Mouse (Mus musculus): ENCODE results near the gene Tas1r3. TPM values are rescaled to one million over a fixed set of nuclear protein-coding genes. Genes with fewer than 3 reads are reported as not detected.

The Tas1r3 gene
- polyA plus RNA-seq, 1 experiment from 2014 or later = 0.61 TPM

DNA sequence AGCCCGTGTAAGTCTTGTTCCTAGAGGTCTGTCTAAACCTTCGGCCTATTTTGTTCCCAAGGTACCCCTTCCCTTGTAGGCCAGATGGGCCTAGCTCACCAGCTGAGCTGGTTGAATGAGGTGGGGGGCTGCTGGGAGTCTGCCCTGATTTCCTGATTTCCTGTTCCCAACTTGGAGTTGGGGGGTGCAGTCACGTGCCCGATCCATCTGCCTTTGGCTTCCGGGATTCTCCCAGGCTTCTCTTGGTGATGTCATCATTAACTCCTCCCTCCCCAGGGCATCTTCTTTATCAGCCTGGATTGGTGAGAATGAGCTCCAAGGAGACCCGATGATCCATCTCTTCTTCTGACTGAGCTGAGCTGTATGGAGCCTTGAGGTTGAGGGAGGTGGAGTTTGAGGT, 32.1 kb upstream of the Tas1r3 start:
- Histone ChIP-seq H3K9ac (0 out of 2 replicates have a peak overlapping the region, but pooled peaks have one; percentile 98), H3K4me1 (peaks cover 39% of the 10 kb centered on the region), H3K27ac (peak overlapping the region; percentile 26; the same call in 1 of the 2 replicates), H3K36me3 (replicated peaks) (peaks cover 29% of the 10 kb centered on the region), H3K9me3 (no peaks in the 10 kb centered on the region), H3K27me3 (replicated peaks) (no peaks in the 10 kb centered on the region), H3K4me3 (peak overlapping the region; percentile 98), H3K4me2 (peak overlapping the region; percentile 97)
- WGBS = 27% methylated on average over 6 of the region's 6 CpGs
- no peak for ATAC-seq (replicated peaks)

DNA sequence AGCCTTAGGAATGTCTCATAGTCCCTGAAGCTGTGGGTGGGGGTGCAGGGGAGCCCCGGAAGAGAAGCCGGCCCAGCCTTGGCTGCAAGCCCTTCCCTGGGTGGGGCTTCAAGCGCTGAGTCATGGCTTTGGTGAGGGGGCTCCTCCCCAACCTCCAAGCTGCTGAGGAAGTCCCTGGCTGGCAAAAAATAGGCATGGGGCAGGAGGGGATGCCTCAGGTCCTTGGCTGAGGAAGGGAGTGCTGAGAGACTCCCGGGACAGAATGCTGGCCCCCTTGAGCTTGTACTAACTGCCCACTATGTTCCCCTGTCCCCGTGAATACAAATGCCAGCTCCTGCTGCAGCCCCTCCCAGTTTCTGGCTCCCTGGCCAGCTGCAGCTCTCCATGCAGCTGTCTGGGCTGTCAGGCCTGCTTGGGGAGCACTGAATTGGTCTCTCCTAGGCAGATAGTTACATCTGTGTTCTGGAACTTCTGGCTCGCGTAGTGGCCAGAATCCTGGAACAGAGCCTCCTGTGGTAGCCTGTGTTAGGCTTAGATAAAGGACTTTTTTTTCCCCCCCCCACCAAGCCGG, 31.2 kb upstream of the Tas1r3 start:
- no peak for ATAC-seq (replicated peaks)
- Histone ChIP-seq H3K36me3 (replicated peaks) (peaks cover 20% of the 10 kb centered on the region), H3K9ac (peak overlapping the region; percentile 98; the same call in 1 of the 2 replicates), H3K27ac (0 out of 2 replicates have a peak overlapping the region, but pooled peaks have one; percentile 26), H3K27me3 (replicated peaks) (no peaks in the 10 kb centered on the region), H3K4me2 (peak overlapping the region; percentile 97), H3K9me3 (no peaks in the 10 kb centered on the region), H3K4me3 (peak overlapping the region; percentile 98), H3K4me1 (peaks cover 43% of the 10 kb centered on the region)
- 40% methylated on average over 8 of the region's 8 CpGs for WGBS

DNA sequence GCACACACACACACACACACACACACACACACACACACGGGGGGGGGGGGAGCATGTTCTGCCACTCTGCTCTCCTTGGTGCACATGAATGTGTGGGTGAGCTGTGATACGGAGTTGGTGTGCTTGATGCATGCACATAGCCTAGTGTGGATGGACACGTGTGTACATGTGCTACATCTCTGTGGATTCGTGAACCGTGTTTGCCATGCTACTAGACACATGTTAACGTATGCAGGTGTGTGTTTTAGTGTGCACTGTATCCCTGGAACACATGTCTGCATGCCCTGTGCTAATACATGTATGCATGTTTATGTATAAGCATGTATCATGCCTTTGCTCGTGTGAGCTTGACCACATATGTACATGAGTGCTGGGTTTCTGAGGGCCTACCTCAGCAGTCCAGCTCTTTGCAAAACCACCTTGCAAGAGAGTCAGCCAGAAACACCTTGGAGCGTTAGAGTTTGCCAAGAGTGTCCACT, 30.1 kb upstream of the Tas1r3 start:
- Histone ChIP-seq H3K4me3 (peak overlapping the region; percentile 98), H3K4me1 (peaks cover 43% of the 10 kb centered on the region), H3K9ac (peak overlapping the region; percentile 98), H3K9me3 (no peaks in the 10 kb centered on the region), H3K4me2 (peak overlapping the region; percentile 97), H3K27ac (no peak overlapping the region), H3K36me3 (replicated peaks) (peaks cover 20% of the 10 kb centered on the region), H3K27me3 (replicated peaks) (no peaks in the 10 kb centered on the region)
- no peak for ATAC-seq (replicated peaks)
- WGBS = 62% methylated on average over 8 of the region's 8 CpGs

DNA sequence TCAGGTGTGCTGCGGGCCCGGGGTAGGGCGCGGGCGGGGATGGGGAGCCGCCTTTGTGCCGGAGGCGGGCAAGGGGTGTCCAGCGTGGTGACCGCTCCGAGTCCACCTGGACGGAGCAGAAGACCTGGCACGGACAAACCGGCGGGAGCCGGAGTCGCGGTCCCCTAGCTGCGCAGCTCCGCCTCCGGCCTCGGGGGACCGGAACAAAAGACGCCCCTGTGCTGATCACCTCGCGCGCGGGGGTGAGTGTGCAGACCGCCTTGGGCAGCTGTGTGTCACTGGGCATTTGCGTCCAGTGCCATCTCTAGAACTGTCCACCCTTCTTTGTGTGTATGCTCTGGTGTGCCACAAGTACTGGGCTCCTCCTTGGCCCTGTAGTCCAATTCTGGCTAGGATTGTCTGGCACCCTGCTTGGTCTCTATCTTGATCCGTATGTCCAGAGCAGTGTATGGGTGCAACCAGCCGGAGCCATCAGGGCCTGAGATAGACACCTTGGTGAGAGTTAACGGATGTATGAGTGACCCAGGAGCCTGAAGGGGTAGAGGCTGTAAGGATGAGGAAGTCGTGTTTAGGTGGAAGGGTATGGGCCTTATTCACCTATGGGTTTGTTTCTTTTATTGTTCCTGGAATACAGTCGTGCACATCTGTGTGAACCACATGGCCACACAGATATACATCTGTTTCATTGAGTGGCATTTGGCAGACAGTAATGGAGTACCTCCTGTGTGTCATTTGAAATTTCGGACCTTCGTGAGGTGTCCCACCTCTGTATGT, 29.5 kb upstream of the Tas1r3 start:
- Histone ChIP-seq H3K4me3 (peak overlapping the region; percentile 98), H3K9ac (peak overlapping the region; percentile 98), H3K36me3 (replicated peaks) (peaks cover 23% of the 10 kb centered on the region), H3K9me3 (no peaks in the 10 kb centered on the region), H3K4me1 (peaks cover 43% of the 10 kb centered on the region), H3K4me2 (peak overlapping the region; percentile 97), H3K27me3 (replicated peaks) (no peaks in the 10 kb centered on the region), H3K27ac (peak overlapping the region; percentile 100)
- 5% methylated on average over 37 of the region's 37 CpGs for WGBS
- peak; percentile 53 for ATAC-seq (replicated peaks)

DNA sequence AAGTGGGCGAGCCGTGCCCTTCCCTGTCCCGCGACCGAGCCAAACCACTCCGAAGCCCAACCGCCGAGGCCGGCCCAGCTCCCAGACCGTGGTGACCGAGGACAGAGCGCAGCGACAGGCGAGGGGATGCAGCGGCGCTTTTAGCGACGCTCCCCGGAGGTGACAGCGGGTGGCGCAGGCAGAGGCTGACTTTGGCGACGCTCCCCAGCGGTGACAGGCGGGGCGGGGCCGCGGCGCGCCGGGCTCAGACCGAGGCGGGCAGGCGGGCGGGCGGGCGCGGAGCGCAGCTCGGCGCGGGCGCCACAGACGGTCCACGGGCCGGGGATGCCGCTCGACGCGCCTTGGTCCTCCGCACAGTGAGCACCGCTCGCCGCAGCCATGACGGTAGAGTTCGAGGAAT, 28.9 kb upstream of the Tas1r3 start:
- peak overlapping the region; percentile 98 for H3K4me3 ChIP-seq
- WGBS = under 1% methylated on average over 56 of the region's 56 CpGs
- H3K9ac ChIP-seq = peak overlapping the region; percentile 98
- peaks cover 43% of the 10 kb centered on the region for H3K4me1 ChIP-seq
- no peaks in the 10 kb centered on the region for H3K9me3 ChIP-seq
- peak overlapping the region; percentile 100 for H3K27ac ChIP-seq
- H3K27me3 ChIP-seq (replicated peaks) = no peaks in the 10 kb centered on the region
- ATAC-seq (replicated peaks) = peak; percentile 93
- peaks cover 28% of the 10 kb centered on the region for H3K36me3 ChIP-seq (replicated peaks)
- peak overlapping the region; percentile 97 for H3K4me2 ChIP-seq

DNA sequence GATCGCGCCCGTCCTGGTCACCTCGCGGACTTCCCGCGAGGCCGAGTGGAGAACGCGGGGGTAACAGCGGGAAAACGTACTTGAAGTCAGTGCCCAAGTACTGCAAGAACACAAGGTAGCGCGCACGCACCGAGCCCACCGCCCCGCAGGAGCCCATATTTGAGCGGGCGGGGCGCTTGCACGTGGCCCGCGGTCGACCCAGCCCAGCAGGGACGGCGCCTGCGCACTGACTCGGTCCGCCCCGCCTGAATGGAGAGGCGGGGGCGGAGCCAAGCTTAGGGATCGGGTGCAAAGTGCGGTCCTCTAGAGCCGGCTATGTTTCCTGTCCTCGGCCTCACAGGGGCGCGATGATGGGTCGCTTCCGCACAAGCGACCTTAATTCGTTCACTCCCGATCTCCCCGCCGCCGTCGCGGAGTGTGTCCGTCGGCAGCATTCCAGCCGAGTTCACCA, 28.4 kb upstream of the Tas1r3 start, which contains the start of the genes Pusl1 and Acap3:
Pusl1 (minus strand) TSS at position 231 of the 451 bp plus-strand sequence.
Acap3 (plus strand) TSS at position 272 of the 451 bp plus-strand sequence.
- Histone ChIP-seq H3K9me3 (no peaks in the 10 kb centered on the region), H3K36me3 (replicated peaks) (peaks cover 28% of the 10 kb centered on the region), H3K4me2 (peak within 1 kb of the TSS; percentile 97), H3K27me3 (replicated peaks) (no peaks in the 10 kb centered on the region), H3K27ac (peak within 1 kb of the TSS; percentile 100), H3K4me3 (peak within 1 kb of the TSS; percentile 98), H3K9ac (peak within 1 kb of the TSS; percentile 98), H3K4me1 (peaks cover 43% of the 10 kb centered on the region)
- WGBS = under 1% methylated on average over 52 of the region's 52 CpGs
- peak; percentile 88 for ATAC-seq (replicated peaks)

DNA sequence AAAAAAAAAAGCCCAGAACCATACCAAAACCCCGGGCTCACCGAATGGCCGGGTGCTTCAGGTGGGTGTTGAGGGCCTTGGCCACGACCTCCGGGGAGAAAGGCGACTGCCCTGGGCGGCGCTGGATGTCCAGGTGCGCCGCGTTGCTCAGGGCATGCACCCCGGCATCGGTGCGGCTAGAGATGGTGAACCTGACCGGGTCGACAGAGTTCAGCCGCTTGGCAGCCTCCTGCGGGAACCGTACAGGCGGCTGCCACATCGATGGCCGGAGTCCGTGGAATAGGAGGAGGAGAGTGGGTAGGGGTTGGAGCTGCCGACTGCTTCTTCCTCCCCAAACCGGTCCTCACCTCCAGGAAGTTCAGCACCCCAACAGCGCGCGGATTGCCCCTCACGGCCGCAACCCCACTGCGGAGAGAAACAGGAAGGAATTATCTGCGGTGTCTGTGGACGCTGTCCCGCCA, 27.9 kb upstream of the Tas1r3 start:
- peaks cover 29% of the 10 kb centered on the region for H3K36me3 ChIP-seq (replicated peaks)
- H3K27ac ChIP-seq = peak overlapping the region; percentile 100
- ATAC-seq (replicated peaks) = no peak; the same call in 1 of the 2 replicates
- H3K4me3 ChIP-seq = peak overlapping the region; percentile 98
- WGBS = under 1% methylated on average over 34 of the region's 34 CpGs
- peaks cover 43% of the 10 kb centered on the region for H3K4me1 ChIP-seq
- H3K4me2 ChIP-seq = peak overlapping the region; percentile 97
- no peaks in the 10 kb centered on the region for H3K9me3 ChIP-seq
- no peaks in the 10 kb centered on the region for H3K27me3 ChIP-seq (replicated peaks)
- H3K9ac ChIP-seq = peak overlapping the region; percentile 72

DNA sequence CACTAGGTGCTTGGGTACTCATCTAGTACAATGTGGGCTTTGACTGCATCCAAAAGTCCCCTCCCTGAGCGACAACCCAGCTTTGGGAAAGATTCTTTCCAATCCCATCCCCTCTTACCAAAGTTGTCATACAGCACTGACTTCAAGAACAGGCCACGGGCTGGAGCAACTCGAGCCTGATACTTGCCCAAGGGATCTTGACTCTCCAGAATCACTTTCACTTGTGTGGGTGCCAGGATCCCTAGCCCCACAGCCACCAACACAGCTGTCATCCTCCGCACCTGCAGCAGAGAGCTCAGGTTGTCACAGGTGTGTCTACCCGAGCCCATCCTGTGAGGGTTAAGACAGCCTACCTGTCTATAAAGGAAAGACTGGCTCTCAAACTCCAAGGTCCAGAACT, 26.2 kb upstream of the Tas1r3 start:
- ATAC-seq (replicated peaks) = no peak
- Histone ChIP-seq H3K4me1 (peaks cover 26% of the 10 kb centered on the region), H3K4me3 (no peak overlapping the region), H3K36me3 (replicated peaks) (peaks cover 38% of the 10 kb centered on the region), H3K27me3 (replicated peaks) (no peaks in the 10 kb centered on the region), H3K4me2 (no peak overlapping the region), H3K27ac (no peak overlapping the region), H3K9ac (no peak overlapping the region), H3K9me3 (no peaks in the 10 kb centered on the region)
- 89% methylated on average over 5 of the region's 5 CpGs for WGBS

DNA sequence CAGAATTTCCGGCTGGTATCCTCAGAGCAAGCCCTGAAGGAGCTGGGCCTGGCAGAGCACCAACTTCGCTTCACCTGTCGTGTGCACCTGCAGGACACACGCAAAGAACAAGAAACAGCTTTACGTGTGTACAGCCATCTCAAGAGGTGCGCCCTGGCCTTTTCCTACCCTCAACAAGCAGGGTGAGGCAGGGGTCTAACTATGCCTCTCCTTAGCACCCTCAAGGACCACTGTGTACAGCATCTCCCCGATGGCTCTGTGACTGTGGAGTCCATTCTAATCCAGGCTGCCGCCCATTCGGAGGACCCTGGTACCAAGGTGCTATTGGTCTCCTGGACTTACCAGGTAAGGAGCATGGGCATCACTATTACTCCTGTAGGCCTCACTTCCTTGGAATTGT, 25.0 kb upstream of the Tas1r3 start:
- no peaks in the 10 kb centered on the region for H3K9me3 ChIP-seq
- no peak for ATAC-seq (replicated peaks)
- peaks cover 38% of the 10 kb centered on the region for H3K36me3 ChIP-seq (replicated peaks)
- H3K9ac ChIP-seq = no peak overlapping the region
- H3K4me1 ChIP-seq = peaks cover 14% of the 10 kb centered on the region
- H3K4me3 ChIP-seq = no peak overlapping the region
- WGBS = 96% methylated on average over 9 of the region's 9 CpGs
- H3K4me2 ChIP-seq = no peak overlapping the region
- H3K27me3 ChIP-seq (replicated peaks) = no peaks in the 10 kb centered on the region
- no peak overlapping the region for H3K27ac ChIP-seq

DNA sequence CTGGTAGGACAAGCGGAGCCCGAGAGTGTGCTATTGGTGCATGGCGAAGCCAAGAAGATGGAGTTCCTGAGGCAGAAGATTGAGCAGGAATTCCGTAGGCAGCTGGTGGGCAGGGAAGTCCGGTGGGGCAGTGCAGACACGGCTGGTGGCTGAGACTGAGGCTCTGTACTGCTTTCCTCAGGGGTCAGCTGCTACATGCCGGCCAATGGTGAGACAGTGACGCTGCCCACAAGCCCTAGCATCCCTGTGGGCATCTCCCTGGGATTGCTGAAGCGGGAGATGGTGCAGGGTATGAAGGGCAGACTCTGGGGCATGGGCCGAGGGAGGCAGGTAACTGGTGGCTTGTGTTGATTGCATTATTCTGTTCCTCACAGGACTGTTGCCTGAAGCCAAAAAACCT, 24.5 kb upstream of the Tas1r3 start:
- Histone ChIP-seq H3K4me1 (peaks cover 12% of the 10 kb centered on the region), H3K27ac (no peak overlapping the region), H3K9ac (no peak overlapping the region), H3K9me3 (no peaks in the 10 kb centered on the region), H3K4me3 (no peak overlapping the region), H3K36me3 (replicated peaks) (peaks cover 38% of the 10 kb centered on the region), H3K27me3 (replicated peaks) (no peaks in the 10 kb centered on the region), H3K4me2 (no peak overlapping the region)
- 88% methylated on average over 10 of the region's 10 CpGs for WGBS
- no peak for ATAC-seq (replicated peaks)

DNA sequence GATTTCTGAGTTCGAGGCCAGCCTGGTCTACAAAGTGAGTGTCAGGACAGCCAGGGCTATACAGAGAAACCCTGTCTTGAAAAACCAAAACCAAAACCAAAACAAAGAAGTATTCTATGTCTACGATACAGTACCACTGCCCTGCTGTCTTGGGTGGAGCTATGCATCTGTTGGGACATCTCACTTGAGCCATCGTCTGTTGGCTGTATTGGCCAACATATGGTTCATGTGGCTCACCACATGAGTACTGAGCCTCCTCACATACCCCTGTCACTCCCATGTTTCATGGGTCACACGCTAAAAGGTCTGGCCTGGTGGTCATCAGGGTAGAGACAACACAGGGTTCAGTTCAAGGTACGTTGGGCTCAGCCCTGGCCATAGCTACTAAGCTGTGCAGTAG, 23.2 kb upstream of the Tas1r3 start:
- no peak overlapping the region for H3K9ac ChIP-seq
- peaks cover 38% of the 10 kb centered on the region for H3K36me3 ChIP-seq (replicated peaks)
- no peak overlapping the region for H3K4me2 ChIP-seq
- no peaks in the 10 kb centered on the region for H3K9me3 ChIP-seq
- H3K27ac ChIP-seq = no peak overlapping the region
- no peaks in the 10 kb centered on the region for H3K27me3 ChIP-seq (replicated peaks)
- no peak overlapping the region for H3K4me3 ChIP-seq
- no peak for ATAC-seq (replicated peaks)
- WGBS = 94% methylated on average over 5 of the region's 5 CpGs
- peaks cover 12% of the 10 kb centered on the region for H3K4me1 ChIP-seq

DNA sequence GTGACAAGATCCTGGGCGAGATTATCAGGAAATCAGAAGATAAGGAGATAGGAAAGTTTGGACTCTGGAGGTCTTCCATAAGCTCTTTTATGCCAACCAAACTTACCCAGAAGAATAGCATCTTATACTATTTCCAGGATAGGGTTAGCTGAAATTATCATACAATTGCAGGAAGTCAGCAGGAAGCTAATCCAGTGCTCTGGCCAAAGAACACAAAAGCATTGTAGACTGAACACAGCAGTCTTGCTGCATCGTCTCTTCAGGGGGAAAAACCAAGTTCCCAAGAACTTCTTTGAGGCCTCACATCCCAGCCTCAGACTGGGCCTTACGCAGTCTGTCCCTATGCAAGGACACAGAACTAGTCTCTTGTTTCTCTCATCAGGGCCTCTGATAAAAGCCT, 20.4 kb upstream of the Tas1r3 start:
- 88% methylated on average over 3 of the region's 3 CpGs for WGBS
- Histone ChIP-seq H3K27me3 (replicated peaks) (no peaks in the 10 kb centered on the region), H3K9me3 (no peaks in the 10 kb centered on the region), H3K4me2 (no peak overlapping the region), H3K27ac (no peak overlapping the region), H3K4me3 (no peak overlapping the region), H3K4me1 (no peaks in the 10 kb centered on the region), H3K36me3 (replicated peaks) (peaks cover 36% of the 10 kb centered on the region), H3K9ac (no peak overlapping the region)
- no peak for ATAC-seq (replicated peaks)

All from midbrain, embryonic 15.5 days (tissue).